Mouse (Mus musculus): ENCODE results near the gene Ndnf.

- TF ChIP-seq POLR2A (IDR thresholded peaks at IDR 0.05; ENCODE audit: extremely low read depth, insufficient read depth, low read length) (no peak), CTCF (IDR thresholded peaks at IDR 0.05; ENCODE audit: extremely low read depth, insufficient read depth, low read length) (no peak)
Observed at GRCm38 (mm10) chr6:65743144-65743870, 71.9 kb downstream of the Ndnf start.
